Mouse (Mus musculus): ENCODE results near the gene Tmem132d. TPM values are rescaled to one million over a fixed set of nuclear protein-coding genes. Genes with fewer than 3 reads are reported as not detected.
"Not testable (repeated sequence)": the region's sequence is repeated elsewhere in the genome, so short reads cannot be mapped to it uniquely, and the experiment has no call there.

Gene Tmem132d
- polyA plus RNA-seq, 1 experiment = not detected

DNA sequence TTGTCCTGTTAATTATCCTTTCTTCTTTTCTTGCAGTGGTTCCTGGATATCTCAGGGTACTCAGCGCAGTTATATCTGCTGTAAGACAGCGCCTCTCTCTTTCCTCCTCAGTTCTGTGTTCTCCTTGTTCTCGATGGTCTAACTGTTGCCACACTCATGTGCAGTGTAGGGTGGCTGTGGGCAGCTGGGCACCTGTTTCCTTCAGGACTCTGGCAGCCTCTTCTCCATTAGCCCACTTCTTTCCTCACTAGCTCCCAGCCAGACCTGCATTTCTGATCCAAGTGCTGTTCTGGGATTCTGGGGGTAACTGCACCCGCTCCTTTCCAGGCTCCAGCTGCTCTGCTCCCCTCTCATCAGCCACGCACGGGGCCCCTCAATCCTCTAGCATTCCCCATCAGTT is 392.8 kb downstream of the Tmem132d start:
- TF ChIP-seq CTCF (IDR thresholded peaks at IDR 0.05; ENCODE audit: low read depth, low read length) (no peak), POLR2A (IDR thresholded peaks at IDR 0.05; ENCODE audit: borderline replicate concordance, low read depth, low read length) (no peak)
- Histone ChIP-seq H3K4me3 (ENCODE audit: insufficient read depth, low read length) (no peak overlapping the region), H3K27ac (ENCODE audit: insufficient read depth, low read depth, low read length) (no peak overlapping the region), H3K4me1 (ENCODE audit: control insufficient read depth, insufficient read depth, low read length) (no peaks in the 10 kb centered on the region)

DNA sequence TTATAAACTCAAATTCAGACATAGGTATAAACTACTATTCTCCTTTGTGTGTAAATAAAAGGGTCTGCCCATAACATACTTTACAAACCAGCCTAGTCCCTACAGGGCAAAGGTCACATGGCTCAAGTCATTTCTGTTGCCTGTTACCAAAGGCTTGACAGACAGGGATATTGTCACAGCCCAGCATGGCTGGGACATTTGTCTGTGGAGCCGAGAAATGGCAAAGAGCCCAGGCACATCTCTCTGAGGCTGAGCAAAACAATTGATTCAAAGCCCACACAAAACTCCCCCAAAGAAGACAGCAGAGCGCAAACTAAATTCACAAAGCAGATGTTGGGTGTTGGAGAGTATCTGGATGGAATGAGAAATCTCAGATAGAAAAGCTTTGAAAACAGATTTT is 405.8 kb downstream of the Tmem132d start:
- TF ChIP-seq POLR2A (IDR thresholded peaks at IDR 0.05; ENCODE audit: borderline replicate concordance, low read depth, low read length) = no peak
- no peak for TF ChIP-seq CTCF (IDR thresholded peaks at IDR 0.05; ENCODE audit: low read depth, low read length)
- H3K4me3 ChIP-seq (ENCODE audit: insufficient read depth, low read length) = no peak overlapping the region
- no peaks in the 10 kb centered on the region for H3K4me1 ChIP-seq (ENCODE audit: control insufficient read depth, insufficient read depth, low read length)
- no peak overlapping the region for H3K27ac ChIP-seq (ENCODE audit: insufficient read depth, low read depth, low read length)

DNA sequence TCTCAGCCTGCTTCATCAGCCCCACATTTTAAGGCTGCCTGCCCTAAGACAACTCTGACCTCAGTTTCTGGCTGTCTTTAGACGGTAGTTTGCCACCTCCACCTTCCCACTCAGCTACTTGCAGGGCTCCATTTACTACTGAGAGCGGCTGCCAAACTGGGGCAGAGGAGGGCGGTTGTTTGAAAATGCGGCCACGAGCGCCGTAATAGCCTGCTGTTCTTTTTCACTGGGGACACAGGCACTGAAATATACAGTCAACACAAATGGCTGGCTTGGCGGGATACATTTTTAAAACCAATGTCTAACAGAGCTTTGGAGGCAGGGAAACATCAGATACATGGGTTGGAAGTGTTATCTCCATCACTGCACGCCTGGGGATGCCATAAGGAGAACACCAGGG is 428.2 kb downstream of the Tmem132d start:
- TF ChIP-seq POLR2A (IDR thresholded peaks at IDR 0.05; ENCODE audit: borderline replicate concordance, low read depth, low read length) (no peak), CTCF (IDR thresholded peaks at IDR 0.05; ENCODE audit: low read depth, low read length) (no peak)
- H3K4me3 ChIP-seq (ENCODE audit: insufficient read depth, low read length) = no peak overlapping the region
- H3K4me1 ChIP-seq (ENCODE audit: control insufficient read depth, insufficient read depth, low read length) = no peaks in the 10 kb centered on the region
- no peak overlapping the region for H3K27ac ChIP-seq (ENCODE audit: insufficient read depth, low read depth, low read length)

DNA sequence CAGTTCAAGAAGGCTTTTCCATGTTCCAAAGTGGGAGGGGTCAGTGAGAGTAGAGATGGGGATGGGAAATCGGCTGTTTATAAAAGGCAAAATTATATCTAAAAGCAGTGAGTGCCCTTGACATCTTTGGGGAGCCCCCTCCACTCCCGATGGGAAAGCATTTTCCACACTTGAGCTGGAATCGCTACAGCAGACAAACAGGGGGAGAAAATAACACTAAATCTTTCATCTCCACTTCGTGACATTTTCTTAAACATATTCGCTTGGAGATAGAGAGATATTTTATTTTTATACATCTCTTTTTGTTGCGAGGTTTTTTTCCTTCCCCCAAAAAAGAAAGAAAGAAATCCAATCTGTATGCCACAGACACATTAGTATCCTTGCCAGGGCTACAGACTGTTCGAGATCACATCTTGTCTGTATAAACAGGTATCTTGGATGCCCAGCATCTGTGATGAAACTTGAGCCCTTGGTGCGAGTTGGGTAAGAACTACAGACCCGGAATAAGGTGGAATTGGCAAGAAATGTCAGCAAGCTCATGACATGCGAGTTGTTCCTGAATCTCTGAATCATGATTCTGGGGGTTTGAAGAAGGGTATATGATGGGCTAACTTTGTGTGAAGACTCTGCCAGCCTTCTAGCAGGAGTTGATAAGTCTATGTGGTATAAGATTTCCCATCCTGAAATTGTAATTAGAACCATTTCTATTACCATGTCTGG is 436.2 kb downstream of the Tmem132d start:
- TF ChIP-seq CTCF (IDR thresholded peaks at IDR 0.05; ENCODE audit: low read depth, low read length) = no peak
- TF ChIP-seq POLR2A (IDR thresholded peaks at IDR 0.05; ENCODE audit: borderline replicate concordance, low read depth, low read length) = no peak
- no peak overlapping the region for H3K4me3 ChIP-seq (ENCODE audit: insufficient read depth, low read length)
- no peak overlapping the region for H3K27ac ChIP-seq (ENCODE audit: insufficient read depth, low read depth, low read length)
- no peaks in the 10 kb centered on the region for H3K4me1 ChIP-seq (ENCODE audit: control insufficient read depth, insufficient read depth, low read length)

DNA sequence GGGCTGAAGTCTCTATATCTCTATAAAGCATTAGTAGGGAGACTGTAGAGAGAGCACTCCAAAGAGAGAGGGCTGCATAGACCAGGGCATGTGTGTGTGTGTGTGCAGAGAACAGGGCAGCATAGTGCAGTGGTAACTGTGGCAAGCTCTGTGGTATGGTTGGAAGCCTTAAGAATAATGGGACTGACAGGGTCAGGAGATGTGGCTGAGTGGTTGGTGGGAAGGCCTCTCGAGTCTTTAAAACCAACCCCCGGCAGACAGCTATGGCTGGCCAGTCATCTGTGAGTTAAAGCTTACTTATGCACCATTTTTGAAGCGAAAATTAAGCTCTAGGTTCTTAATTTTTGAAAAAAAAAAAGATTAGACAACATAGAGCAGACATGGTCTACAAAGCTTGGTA is 439.4 kb downstream of the Tmem132d start:
- TF ChIP-seq POLR2A (IDR thresholded peaks at IDR 0.05; ENCODE audit: borderline replicate concordance, low read depth, low read length) (no peak), CTCF (IDR thresholded peaks at IDR 0.05; ENCODE audit: low read depth, low read length) (no peak)
- Histone ChIP-seq H3K27ac (ENCODE audit: insufficient read depth, low read depth, low read length) (no peak overlapping the region), H3K4me3 (ENCODE audit: insufficient read depth, low read length) (no peak overlapping the region), H3K4me1 (ENCODE audit: control insufficient read depth, insufficient read depth, low read length) (no peaks in the 10 kb centered on the region)

DNA sequence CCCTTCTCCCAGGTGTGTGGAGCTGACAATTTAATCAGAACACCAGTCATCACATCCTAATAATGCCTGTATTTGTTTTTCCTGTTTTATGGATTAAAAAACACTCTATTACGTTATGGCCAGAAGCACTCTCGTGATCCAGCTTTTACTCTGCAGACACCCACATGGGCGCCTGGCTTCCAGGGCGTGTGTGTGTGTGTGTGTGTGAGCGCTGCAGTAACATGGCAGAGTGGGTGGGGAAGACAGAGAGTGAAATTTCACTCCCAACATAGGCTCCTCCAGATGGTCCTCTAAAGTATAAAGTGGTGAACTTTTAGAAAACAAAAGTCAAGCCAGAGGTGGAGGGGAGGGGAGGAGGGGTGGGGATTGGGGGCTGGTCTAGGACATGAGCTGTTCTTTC is 442.1 kb downstream of the Tmem132d start:
- no peak overlapping the region for H3K4me3 ChIP-seq (ENCODE audit: insufficient read depth, low read length)
- no peaks in the 10 kb centered on the region for H3K4me1 ChIP-seq (ENCODE audit: control insufficient read depth, insufficient read depth, low read length)
- no peak for TF ChIP-seq POLR2A (IDR thresholded peaks at IDR 0.05; ENCODE audit: borderline replicate concordance, low read depth, low read length)
- no peak for TF ChIP-seq CTCF (IDR thresholded peaks at IDR 0.05; ENCODE audit: low read depth, low read length)
- H3K27ac ChIP-seq (ENCODE audit: insufficient read depth, low read depth, low read length) = no peak overlapping the region

DNA sequence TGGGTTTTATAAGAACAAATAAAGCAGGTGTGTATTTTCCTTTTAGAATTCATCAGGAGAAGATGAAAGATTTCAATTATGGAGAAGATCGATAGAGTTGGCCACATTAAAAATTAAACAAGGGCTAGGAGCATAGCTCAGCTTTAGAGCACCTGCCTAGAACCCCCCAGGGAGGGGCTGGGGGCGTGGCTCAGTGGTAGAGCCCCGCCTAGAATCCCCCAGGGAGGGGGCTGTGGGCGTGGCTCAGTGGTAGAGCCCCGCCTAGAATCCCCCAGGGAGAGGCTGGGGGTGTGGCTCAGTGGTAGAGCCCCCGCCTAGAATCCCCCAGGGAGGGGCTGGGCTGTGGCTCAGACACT is 452.9 kb downstream of the Tmem132d start:
- not testable (repeated sequence) for H3K4me3 ChIP-seq (ENCODE audit: insufficient read depth, low read length); H3K4me1 ChIP-seq (ENCODE audit: control insufficient read depth, insufficient read depth, low read length); H3K27ac ChIP-seq (ENCODE audit: insufficient read depth, low read depth, low read length)

DNA sequence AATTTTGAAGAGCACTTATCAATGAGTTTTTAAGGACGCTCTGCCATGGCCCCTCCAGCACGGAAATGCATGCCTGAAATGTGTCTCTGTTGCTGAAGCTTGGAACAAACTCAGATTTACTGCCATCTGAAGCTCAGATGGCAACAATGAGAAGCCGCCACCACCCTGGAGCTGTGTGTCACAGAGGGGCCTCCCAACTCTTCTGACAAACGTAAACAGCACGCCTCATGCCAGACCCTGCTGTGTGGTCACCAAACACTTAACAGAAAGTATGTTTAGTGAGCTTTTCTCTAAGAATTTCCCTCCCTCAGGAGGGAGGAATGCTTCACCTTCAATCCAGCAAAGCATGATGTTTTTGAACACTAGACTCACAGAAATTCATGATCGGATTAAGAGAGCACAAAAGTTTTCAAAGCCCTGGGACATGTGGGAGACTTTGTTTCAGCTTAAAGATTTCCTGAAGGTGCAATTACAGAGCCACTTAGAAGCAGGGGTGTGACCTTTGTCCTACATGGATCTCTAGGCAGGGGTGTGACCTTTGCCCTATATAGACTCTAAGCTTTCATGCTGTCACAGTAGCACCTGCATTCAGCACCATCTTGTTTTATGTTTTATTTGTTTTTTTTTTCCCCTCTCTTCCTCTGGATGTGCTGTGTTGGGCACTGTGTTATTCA is 453.4 kb downstream of the Tmem132d start:
- no peak overlapping the region for H3K27ac ChIP-seq (ENCODE audit: insufficient read depth, low read depth, low read length)
- no peaks in the 10 kb centered on the region for H3K4me1 ChIP-seq (ENCODE audit: control insufficient read depth, insufficient read depth, low read length)
- no peak overlapping the region for H3K4me3 ChIP-seq (ENCODE audit: insufficient read depth, low read length)
- TF ChIP-seq POLR2A (IDR thresholded peaks at IDR 0.05; ENCODE audit: borderline replicate concordance, low read depth, low read length) (no peak), CTCF (IDR thresholded peaks at IDR 0.05; ENCODE audit: low read depth, low read length) (no peak)

DNA sequence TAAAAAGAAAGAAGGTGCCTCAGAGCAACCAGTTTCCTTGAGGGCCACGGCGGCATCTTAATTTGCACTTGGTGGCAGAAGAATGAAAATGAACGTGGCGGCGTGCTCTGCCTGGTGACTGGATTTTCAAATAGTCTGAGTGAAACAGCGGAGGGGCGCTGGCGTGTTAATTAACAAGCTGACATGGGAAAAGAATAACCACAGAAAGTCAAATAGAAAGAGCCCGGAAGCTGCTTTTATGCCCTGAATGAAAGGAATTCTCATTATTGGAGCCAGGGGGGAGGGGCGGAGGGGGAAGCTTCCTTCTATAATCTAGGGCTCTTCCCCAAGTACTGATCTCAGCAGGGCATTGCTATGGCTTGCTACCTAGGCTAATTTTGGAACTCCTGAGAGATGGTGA is 456.2 kb downstream of the Tmem132d start:
- H3K4me3 ChIP-seq (ENCODE audit: insufficient read depth, low read length) = no peak overlapping the region
- no peaks in the 10 kb centered on the region for H3K4me1 ChIP-seq (ENCODE audit: control insufficient read depth, insufficient read depth, low read length)
- TF ChIP-seq CTCF (IDR thresholded peaks at IDR 0.05; ENCODE audit: low read depth, low read length) (no peak), POLR2A (IDR thresholded peaks at IDR 0.05; ENCODE audit: borderline replicate concordance, low read depth, low read length) (no peak)
- no peak overlapping the region for H3K27ac ChIP-seq (ENCODE audit: insufficient read depth, low read depth, low read length)

DNA sequence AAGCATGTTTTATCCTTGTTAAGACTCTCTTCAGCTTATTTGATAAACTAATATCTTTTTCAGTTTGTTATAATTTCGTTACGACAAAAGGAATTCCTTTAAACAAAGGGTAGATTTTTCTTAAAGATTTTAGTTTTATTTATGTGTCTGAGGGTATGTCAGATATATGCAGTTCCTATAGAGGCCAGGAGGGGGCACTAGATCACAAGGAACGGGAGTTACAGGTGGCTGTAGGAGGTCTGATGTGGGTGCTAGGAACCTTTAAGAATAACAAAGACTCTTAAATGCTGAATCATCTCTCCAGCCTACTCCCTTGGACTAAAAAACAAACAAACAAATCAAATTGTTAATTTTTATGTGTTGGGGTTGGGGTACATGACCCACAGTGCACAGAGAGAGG is 467.2 kb downstream of the Tmem132d start:
- H3K4me3 ChIP-seq (ENCODE audit: insufficient read depth, low read length) = no peak overlapping the region
- no peaks in the 10 kb centered on the region for H3K4me1 ChIP-seq (ENCODE audit: control insufficient read depth, insufficient read depth, low read length)
- TF ChIP-seq POLR2A (IDR thresholded peaks at IDR 0.05; ENCODE audit: borderline replicate concordance, low read depth, low read length) (no peak), CTCF (IDR thresholded peaks at IDR 0.05; ENCODE audit: low read depth, low read length) (no peak)
- no peak overlapping the region for H3K27ac ChIP-seq (ENCODE audit: insufficient read depth, low read depth, low read length)

Data from bone marrow macrophage, adult 2 months (primary cell).